Mouse (Mus musculus) urinary bladder, postnatal 36 days (tissue): Measurements from ENCODE around the gene Pla2g4a.
A peak's percentile ranks its signal among the peaks of the same experiment; 100 is the strongest.
"Not testable (repeated sequence)": the region's sequence is repeated elsewhere in the genome, so short reads cannot be mapped to it uniquely, and the experiment has no call there.

Experiments used
- DNase-seq, 2 experiments: peaks; one replicate each; pipeline ENCODE4 v3.0.0; 2022; ENCODE audit warnings: low spot score in 2 of 2, mixed read lengths in 1 of 2

Gene Pla2g4a

DNA sequence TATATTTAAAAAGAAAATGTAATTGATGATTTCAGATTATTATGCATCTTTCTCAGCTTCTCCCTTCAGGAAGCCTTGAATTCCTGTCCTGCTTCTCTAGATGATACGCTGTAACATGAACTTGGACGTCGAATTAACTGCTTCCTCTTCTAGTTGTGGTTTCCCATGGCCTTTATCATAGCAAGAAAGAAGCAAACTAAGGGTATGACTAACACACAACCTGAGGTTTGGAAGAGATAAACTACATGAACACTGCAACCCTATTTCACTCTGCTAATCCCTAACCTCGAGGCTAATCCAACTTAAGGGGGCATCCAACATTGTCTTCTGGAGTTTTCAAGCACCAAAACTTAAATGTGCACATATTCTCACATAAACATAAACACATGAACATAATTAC is 23.3 kb downstream of the Pla2g4a start:
- no peak for DNase-seq

DNA sequence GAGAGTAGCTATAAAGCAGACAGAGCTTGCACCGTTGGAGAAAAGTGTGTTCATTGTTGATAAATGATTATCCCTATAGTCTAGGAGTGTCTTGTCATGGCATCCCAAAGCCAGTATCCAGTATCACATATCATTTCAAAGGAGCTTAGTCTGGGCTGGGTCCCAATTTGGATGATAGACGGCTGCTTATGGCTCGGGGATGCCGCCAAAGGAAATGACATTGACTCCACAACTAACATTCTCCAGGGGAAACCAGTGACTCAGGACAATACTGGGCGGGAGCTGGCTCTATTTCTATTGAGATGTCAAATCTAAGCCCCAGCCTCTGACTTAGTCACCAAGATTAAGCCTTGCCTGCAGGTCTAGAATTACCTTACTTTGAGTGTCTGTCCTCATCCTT is 31.9 kb downstream of the Pla2g4a start:
- no peak for DNase-seq

DNA sequence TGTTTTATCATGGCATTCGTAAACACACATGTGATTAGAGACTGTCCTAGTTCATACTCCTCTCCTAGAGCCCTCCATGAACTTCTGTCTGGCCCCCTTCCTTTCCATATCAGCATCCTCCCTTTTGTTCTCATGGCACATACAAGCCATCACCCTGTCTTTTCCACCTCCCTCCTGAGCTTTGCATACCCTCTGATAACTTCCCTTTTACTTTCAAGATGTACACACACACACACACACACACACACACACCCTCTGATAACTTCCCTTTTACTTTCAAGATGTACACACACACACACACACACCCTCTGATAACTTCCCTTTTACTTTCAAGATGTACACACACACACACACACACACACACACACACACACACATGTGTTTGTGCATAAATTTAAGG is 37.4 kb downstream of the Pla2g4a start:
- DNase-seq: not testable (repeated sequence)

DNA sequence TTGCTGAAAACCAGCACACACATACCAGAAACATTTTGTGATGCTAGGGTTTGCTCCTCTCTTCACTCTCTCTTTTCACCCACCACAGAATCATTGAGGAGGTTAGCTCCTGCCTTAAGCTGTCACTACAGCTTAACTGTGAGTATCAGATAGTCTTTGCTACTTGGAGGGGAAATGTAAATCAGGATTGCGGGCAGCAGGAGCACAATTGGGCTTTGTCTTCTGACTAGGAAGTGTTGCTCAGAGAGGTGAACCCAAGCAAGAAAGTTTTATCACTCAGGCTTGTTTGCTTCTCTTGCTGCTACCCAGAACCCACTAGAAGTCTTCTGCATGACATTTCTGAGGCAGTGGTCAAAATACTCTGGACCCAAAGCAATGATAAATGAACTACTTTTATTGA is 38.9 kb downstream of the Pla2g4a start:
- no peak for DNase-seq

DNA sequence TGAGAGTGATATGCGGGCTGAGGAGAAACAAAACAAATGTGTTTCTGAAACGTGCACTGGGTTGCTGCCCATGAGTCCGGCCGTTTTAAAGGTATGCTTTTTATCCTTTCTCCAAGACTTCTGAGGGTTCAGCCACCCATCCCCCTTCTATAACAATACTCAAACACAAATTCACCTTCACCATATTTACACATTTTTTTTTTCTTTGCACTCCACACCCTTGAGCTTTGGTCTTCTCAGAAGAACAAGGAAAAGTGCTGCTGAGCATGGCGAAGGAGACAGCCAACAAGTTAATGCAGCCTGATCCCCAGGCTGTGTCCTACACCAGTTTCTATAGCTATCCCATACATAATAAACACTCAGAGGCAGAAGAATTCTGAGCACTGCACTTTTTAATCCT is 39.8 kb downstream of the Pla2g4a start:
- no peak for DNase-seq

DNA sequence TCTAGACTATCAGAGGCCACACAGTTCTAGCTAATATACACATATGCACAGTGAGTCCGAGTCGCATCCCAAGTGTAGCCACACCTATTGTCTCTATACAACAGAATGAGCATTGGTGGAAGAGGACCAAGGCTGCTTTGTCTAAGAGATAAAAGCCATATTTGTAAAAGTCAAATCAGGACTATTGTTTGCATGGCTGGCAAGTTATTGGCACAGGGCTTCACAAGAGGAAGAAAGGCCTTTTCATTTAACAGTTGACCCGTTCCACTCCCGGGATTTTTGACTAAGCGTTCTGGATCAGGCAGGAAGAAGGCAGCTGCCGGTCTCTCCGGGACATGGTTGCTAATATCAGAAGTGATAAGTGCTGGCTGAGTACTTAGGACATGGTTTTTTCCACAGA is 41.8 kb downstream of the Pla2g4a start:
- DNase-seq: no peak

DNA sequence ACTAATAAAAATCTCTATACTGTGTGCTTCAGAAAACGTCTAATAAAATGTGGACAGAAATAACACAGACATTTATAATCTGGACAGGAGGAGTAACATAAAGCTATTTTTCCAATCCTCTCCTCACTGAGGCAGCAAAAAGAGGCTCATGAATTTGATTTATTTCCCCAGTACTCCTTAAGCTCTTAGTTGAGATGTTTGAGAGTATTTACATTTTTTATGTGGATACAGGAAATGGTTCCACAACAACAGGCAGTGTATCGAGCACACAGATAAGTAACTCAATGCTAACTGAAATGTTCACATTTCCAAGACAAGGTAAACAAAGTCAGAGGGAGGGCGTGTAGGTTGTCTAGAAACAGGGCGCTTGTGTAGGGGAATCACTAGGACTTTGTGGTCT is 48.1 kb downstream of the Pla2g4a start:
- DNase-seq: no peak

DNA sequence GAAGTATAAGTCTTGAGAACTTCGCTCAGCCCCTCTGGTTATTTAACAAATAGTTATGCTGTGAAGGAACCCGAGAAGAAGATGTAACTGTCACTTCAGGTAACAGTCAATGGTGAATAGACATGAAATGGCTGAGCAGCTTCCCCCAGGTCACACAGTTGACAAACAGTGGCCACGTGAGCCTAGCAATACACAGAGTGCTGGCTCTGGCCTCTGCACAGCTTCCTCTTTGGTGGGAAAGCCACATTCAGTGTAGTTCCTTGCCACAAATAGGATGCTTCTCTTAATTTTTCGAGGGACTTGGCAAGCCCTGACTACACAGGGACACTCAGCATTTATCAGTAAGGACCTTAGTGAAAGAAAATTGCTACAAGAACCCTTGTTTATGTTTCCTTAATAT is 50.0 kb downstream of the Pla2g4a start:
- DNase-seq: no peak

DNA sequence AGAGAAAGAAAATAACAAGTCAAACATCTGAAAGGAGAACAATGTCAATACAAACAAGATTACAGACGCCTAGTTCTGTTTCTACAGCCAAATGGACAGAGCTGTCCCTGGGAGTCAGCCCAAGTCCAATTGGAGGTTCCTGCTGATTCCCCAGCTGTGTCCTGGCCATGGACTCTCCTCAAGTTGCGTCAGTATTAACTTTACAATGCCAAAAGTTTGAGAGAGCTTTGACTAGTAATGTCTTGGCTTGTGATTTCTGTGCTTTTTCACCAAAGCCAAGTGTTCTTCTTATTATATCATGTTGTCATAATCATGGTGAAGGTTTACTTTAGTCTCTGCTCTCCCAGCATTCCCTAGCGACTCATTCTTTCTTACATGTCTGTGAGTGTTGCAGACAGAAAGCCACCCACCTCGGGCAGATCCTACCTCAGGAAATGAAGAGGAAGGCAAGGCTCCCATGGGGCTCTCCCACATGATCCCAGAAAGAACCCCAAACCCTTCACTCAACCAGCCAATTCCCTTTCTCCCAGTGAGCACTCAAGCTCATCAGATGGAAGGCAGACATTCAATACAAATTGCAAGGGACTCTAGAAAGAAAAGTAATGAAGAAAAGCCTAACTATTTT is 63.0 kb downstream of the Pla2g4a start:
- peak in 1 of 2 experiments; percentile 48 for DNase-seq

DNA sequence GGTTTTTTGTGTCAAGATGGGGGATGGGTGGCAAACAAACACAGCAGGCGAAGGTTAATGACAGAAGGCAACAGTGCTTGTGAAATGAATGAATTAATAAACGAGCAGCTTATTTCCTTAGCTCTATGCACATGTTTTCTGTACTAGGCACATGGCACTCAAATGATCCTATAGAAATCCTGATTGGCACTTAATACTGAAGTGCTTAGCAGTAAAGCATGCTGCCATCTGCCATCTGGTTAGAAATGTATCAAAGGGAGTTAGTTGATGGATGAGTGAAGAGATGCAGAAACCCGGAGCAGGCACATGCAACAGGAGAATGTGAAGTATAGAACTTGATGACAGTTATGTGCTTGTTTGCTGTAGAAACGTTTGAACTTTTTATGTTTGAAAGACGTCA is 64.5 kb downstream of the Pla2g4a start:
- DNase-seq: no peak

DNA sequence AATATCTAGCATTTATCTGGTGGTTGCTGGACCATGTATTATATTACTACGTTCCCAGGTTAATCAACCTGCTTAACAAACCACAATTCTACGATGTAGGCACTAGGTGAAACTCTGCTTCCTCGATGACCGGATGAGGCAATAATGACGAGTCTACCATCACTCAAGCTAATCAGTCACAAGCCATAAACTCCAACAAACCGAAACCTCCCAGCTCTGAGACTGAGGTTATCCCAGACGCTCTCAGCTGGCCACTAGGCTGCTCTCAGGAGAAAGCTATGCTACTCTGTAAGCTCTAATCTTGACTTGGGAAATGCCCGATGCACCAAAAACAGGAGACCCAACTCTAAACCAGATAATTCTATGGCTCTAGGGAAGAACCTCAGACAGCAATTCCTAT is 66.2 kb downstream of the Pla2g4a start:
- no peak for DNase-seq

DNA sequence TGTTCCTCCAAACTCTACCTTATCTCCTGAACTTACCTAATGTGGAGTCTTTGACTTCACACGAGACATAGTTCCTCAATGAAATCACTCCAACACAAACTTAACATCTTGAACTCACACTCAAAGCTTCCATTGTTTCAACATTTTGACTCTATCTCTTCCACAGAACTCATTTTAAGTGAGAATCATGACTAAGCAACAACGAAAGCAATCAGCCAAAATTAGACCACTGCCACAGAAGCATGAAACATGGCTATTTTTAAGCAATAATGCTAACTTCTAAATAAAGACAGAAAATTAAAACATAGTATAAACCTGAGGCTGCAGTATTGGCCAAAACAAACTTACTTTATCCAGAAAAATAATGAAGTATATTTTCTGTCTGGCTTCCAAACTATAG is 67.2 kb downstream of the Pla2g4a start:
- no peak for DNase-seq

DNA sequence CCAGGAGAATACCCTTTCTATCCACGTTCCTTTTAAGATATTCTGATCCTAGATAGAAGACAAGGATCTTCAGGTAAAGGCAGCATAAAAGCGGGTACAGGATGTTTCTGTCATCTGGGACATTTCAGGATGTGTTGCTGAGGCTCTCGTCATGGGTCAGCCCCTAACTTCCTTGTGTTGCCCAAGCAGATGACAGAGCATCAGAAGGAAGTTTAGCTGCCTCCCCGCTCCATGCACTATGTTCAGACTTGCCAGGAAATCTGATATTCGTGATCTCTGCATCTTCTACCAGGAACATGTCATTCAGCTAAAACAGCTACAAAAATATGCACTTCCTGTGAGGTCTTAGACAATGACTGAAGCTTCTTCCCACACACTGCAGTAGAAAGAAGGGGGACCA is 70.0 kb downstream of the Pla2g4a start:
- no peak for DNase-seq

DNA sequence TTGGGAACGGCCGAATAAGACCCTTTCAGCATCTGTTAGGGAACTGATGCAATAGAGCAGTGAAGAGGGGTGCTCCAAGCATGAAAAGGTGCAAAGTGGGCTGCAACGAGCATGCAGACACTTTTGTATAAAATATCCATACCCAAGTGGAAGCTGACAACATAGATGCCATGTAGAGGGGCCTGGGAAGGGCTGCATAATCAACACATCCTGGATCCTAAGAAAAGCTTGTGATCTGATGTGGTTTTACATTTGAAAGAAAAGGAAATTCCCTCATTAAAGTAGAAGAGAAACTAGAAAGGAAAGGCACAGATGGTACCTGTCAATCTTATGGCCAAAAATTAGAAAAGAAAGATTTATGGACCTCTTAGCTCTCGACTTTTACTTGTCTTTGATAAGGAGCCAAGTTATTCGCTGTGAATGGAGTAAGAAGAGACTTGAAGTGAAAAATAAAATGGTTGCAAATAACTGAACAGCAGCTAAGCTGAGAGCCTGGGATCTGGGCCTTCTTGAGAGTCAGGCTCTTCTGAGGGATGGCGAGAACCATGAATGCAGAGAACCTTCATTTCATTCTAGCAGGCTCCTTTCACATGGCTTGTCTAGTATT is 78.6 kb downstream of the Pla2g4a start:
- DNase-seq: no peak

DNA sequence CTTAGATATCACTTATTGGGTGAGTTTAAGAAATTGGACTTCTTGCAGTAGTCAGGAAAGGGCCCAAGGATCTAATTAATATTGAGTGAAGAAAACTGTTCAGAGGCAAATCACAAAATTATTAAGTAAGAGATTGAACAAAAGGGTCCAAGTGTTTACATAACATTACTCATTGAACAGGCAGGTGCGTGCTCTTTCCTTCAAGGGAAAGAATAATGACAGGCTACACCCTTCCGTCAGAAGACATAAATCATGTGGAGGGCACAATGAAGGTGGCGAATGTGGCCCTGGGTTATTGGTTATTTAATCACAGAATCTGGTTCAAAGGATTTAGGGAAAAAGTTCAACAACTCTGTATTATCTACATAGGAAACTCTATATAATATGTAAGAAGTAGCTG is 82.9 kb downstream of the Pla2g4a start:
- DNase-seq: no peak

DNA sequence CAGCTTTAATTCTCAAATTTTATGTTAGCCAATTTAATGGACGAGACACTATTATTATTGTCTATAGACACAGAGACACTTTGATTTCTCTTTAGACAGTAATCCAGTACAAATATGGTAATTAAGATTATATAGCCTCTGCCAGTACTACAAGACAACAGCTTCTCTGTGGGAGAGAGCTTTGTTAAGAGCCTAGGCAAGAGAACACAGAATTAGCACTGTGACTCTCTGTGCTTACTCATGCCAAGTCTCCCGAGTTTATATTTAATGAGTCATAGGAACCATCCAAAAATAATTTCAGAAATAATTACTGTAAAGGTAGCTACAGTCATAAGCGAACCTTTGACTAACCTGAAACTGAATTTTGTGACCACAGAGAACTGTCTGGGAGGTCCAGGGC is 84.6 kb downstream of the Pla2g4a start:
- no peak for DNase-seq

DNA sequence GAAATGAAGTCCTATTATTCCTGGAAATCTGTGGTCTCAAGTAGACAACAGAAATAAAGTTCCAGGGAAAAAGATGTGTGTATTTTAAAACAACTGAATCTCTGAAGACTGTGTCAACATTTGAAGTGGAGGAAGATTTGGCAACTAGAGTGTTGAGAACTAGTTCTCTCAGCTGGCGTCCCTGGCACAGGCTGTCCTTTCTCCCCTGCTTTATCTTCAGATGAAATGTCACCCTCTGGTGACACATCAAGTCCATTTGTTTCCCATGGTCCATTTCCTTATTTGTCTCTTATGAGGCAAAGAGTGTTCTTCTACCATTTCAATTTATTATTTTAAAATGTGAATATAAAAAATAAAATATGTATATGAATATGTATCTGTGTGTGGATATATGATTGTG is 89.5 kb downstream of the Pla2g4a start:
- DNase-seq: no peak

DNA sequence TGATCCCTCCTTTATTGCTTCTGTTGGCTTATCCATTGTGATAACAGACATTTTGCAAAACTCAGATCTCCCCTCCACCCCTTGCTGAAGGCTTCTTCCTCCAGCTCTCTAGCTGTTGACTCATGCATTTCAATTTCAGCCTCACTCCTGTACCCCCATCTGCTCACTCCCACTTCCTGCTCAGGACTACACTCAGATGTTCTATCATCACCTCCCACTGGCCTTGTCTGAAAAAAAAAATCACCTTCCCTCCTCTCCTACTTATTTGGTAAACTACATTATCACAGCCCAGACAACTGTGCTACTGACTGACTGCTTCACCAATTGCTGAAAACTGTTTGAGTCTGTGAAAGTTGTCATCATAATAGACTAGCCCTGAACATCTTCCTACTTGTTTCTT is 93.8 kb downstream of the Pla2g4a start:
- DNase-seq: no peak

DNA sequence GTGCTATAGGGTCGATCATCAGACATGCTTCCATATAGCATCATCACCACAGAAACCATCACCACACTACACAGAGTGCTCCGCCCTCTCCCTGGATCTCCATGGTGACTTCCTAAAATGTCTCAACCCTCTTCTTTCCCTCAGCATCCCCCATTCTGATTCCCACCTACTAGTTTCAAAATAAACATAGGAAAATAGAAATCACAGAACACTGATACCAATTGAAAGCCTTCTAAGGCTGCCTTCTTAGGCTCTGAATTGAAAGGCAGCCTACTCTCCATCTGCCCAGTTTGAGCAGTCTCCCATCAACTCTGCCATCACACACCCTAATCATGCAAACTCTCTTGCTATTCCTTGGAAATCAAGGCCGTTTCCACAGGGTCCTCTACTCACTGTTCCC is 94.9 kb downstream of the Pla2g4a start:
- DNase-seq: no peak

DNA sequence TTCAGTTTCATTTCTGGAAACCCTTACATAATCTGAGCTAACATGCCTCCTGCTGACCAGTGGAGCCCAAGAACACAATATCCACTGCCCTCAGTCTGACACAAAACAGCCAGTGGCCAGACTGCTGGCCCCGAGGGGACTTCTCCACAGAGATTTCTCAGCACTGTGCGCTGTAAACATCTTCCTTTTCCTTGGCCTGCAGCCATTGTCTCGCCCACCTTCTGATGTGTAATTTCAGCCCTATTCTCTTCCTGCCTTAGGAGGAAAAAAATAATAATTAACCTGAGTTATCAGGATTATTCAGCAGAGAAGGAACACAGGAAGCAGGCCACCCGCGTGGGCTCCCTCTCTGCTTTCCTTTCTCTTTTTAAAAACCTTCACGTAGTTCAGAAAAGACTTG is 98.3 kb downstream of the Pla2g4a start:
- peak; percentile 13 to 34 for DNase-seq

DNA sequence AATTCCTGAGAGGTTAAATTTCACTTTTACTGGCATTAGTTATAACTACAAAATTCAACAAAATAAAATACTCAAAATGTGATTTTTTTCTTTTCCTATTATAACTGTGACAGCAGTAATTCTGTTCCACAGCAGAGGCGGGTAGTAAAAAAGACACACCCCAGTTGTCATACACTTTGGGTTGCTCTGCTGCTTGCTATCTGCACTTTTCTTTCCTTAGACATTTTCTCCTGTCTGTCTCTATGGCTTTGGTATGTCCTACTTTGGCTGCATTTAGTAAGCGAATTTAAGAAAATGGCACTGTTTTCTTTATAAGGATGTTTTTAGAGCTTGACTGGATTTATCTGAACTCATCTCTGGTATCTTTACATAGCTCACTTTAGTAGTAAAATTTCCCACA is 98.9 kb downstream of the Pla2g4a start:
- no peak for DNase-seq

DNA sequence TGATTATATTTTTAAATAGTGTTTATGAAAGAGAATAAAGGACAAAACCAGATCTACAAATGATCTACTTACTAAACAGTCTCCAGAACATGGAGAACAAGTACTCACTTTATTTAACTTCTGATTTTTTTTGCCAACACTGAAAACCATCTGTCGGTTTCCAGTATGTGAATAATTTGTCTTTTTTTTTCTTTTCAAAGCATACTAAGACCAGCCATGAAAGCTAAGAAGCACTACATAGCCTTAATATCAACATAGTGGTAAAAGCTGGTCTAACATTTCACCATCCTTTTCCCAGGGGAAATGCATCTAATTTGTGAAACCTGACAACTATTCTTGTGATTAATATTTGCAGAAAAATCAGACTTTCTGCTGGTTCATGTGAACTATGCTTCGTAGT is 99.5 kb downstream of the Pla2g4a start:
- DNase-seq: no peak

DNA sequence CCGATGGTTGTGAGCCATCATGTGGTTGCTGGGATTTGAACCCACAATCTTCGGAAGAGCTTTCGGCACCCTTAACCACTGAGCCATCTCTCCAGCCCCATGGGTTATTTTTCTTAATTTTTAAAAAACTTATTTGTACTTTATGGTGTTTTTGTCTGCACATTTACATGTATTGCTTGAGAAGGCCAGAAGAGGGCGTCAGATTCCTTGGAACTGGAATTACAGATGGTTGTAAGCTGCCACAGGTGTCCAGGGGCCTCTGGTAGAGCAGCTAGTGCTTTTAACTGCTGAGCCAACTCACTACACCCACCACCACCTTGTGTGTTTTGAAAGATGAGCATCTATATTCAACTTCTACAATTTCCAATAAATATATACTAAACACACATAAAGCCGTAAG is 102.4 kb downstream of the Pla2g4a start:
- DNase-seq: no peak

DNA sequence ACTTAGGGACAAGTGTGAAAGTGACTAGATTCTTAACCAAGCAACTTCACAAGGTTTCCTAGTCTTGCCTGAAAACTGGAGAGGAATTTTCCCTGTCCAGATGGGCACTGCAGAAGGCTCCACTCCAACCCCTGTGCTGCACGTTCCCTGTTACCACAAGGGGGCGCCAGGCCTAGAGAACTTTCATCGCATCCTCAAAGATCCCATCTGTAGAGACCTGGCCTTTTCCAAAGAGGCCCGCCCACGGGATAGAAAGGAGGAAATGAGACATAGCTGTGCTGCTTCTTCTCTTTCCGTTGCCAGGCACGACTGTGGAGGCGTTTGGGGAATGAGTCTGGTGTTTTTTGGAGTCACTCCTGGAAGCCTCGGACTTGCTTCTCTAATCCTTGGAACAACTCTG is 104.4 kb downstream of the Pla2g4a start:
- DNase-seq: peak; percentile 56 to 62
